Mouse (Mus musculus): ENCODE measurements around the gene Ccdc57. TPM values are rescaled to one million over a fixed set of nuclear protein-coding genes. Genes with fewer than 3 reads are reported as not detected.
"Not testable (repeated sequence)": the region's sequence is repeated elsewhere in the genome, so short reads cannot be mapped to it uniquely, and the experiment has no call there.

Ccdc57 gene
- total RNA-seq, 2 experiments from 2014 or later: 2.1 to 2.4 TPM

GRCm38 (mm10) chr11:120902487-120903142, 30.1 kb downstream of the Ccdc57 start:
- DNase-seq: no peak

- no peak for DNase-seq
These were observed 30.8 kb downstream of the Ccdc57 start for GRCm38 (mm10) chr11:120901729-120902486.

- DNase-seq: no peak
These were observed 32.1 kb downstream of the Ccdc57 start for GRCm38 (mm10) chr11:120900276-120901244.

- DNase-seq: no peak
These were observed 34.5 kb downstream of the Ccdc57 start for GRCm38 (mm10) chr11:120898114-120898548.

- DNase-seq: no peak
These were observed 37.2 kb downstream of the Ccdc57 start for GRCm38 (mm10) chr11:120895441-120895840.

- no peak for DNase-seq
These were observed 38.3 kb downstream of the Ccdc57 start for GRCm38 (mm10) chr11:120894397-120894796.

GRCm38 (mm10) chr11:120889216-120889615, 43.5 kb downstream of the Ccdc57 start:
- no peak for DNase-seq

- DNase-seq: no peak
These were observed 44.0 kb downstream of the Ccdc57 start for GRCm38 (mm10) chr11:120888718-120889117.

- DNase-seq: no peak
These were observed 45.2 kb downstream of the Ccdc57 start for GRCm38 (mm10) chr11:120887502-120887901.

- no peak for DNase-seq
These were observed 46.2 kb downstream of the Ccdc57 start for GRCm38 (mm10) chr11:120886462-120886861.

- no peak for DNase-seq
These were observed 49.1 kb downstream of the Ccdc57 start for GRCm38 (mm10) chr11:120883601-120884000.

- DNase-seq: no peak
These were observed 49.7 kb downstream of the Ccdc57 start for GRCm38 (mm10) chr11:120882931-120883330.

- no peak for DNase-seq
These were observed 59.5 kb downstream of the Ccdc57 start for GRCm38 (mm10) chr11:120873206-120873605.

- no peak for DNase-seq
These were observed 61.2 kb downstream of the Ccdc57 start for GRCm38 (mm10) chr11:120871521-120871920.

- no peak for DNase-seq
These were observed 66.9 kb downstream of the Ccdc57 start for GRCm38 (mm10) chr11:120865816-120866215.

GRCm38 (mm10) chr11:120862819-120863218, 69.9 kb downstream of the Ccdc57 start:
- DNase-seq: no peak

GRCm38 (mm10) chr11:120855938-120856337, 76.7 kb downstream of the Ccdc57 start:
- not testable (repeated sequence) for DNase-seq

- DNase-seq: no peak
These were observed 78.9 kb downstream of the Ccdc57 start for GRCm38 (mm10) chr11:120853788-120854187.

GRCm38 (mm10) chr11:120853158-120853557, 79.5 kb downstream of the Ccdc57 start:
- no peak for DNase-seq

GRCm38 (mm10) chr11:120852083-120852935, 80.4 kb downstream of the Ccdc57 start:
- DNase-seq: peak; percentile 67

GRCm38 (mm10) chr11:120851582-120851981, 81.1 kb downstream of the Ccdc57 start:
- DNase-seq: no peak

- no peak for DNase-seq
These were observed 81.5 kb downstream of the Ccdc57 start for GRCm38 (mm10) chr11:120851132-120851531.

All from heart, postnatal 4 days (tissue).